Mouse (Mus musculus): ENCODE data around the gene Psg16.
A peak's percentile ranks its signal among the peaks of the same experiment; 100 is the strongest.
"Not testable (repeated sequence)": the region's sequence is repeated elsewhere in the genome, so short reads cannot be mapped to it uniquely, and the experiment has no call there.

The Psg16 gene

DNA sequence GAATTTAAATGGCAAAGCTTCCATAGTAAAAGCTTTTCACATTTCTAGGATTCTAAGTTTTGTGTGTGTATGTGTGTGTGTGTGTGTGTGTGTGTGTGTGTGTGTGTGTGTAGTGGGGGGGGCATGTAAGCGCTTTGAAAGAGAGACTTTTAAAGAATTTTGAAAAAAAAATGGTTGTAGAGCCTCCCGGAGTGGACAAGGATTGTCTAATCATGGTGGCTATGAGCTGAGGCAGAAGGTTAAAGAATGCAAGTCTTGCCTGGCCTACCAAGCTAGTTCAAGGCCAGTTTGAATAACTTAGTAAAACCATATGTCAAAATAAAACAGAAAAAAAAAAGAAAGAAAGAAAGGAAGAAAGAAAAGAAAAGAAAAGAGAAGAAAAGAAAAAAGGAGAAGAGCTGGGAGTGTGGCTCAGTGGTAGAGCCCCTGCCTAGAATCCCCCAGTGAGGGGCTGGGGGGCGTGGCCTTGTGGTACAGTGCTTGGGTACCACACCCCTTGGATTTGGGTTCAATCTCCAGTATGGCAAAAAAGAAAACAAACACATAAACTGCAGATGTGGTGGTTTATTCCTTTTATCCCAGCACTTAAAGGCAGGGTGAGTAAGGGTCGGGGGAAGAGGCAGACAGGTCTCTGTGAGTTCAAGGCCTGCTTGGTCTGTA lies 18.4 kb upstream of the Psg16 start:
- DNase-seq (ENCODE audit: low read depth), result no peak

DNA sequence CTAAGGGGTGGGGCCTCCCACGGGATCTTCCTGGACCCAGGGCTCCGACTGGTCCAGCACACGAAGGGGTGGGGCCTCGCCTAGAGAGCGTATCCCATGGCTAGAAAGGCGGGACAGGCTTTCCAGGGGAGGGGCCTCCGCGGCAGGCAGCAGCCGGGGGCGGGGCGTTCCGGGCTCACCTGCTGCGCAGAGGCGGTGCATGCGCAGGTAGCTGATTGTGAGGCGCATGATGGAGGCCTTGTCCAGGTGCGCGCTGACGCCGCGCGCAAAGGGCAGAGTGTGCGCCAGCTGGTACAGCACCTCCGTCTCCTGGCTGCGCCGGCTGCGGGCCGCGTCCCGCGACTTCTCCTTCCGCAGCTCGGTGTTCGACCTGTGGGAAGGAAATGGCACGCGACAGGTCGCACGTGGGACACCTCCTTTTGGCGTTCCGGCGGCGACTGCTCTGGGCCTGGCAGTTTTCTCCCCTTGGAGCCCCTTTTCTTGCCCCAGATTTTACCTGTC lies 17.7 kb upstream of the Psg16 start:
- peak; percentile 72 for DNase-seq (ENCODE audit: low read depth)

DNA sequence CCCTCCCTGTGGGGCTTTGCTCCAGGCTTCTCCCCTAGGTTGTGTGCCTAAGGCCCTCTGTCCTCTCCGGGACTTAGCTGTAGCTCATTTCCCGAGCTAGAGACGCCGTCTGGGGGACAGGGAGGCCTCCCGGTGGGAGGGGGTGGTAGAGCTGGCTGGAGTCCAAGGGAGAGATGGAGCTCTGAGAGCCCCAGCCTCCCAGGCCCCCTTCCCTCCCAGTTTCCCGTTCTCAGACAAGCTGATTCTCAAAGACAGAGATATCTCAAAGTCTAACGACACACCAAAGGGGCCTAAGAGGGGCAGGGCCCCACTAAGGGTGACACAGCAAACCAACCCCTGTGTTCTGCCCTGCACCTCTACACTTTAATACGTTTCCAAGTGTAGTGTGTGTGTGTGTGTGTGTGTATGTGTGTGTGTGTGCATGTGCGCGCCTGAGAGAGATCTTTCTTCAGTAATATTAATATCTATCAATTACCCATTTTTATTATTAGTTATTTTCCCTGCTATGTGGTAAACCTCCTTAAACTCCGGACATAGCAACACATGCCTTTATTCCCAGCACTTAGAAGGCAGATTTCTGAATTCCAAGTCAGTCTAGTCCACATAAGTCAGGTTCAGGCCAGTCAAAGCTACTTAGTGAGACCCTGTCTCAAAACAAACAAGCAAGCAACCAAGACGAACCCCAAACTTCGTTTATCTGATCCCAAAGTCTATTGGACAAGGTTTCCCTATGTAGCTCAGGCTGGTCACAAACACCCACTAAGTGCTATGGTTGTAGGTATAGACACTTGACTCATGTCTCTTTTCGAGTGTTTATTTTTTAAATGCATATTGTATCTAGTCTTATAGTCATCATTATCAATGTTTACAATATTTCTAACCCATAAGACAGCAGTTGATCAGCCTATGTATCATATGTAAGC lies 17.0 kb upstream of the Psg16 start:
- no peak for DNase-seq (ENCODE audit: low read depth)

DNA sequence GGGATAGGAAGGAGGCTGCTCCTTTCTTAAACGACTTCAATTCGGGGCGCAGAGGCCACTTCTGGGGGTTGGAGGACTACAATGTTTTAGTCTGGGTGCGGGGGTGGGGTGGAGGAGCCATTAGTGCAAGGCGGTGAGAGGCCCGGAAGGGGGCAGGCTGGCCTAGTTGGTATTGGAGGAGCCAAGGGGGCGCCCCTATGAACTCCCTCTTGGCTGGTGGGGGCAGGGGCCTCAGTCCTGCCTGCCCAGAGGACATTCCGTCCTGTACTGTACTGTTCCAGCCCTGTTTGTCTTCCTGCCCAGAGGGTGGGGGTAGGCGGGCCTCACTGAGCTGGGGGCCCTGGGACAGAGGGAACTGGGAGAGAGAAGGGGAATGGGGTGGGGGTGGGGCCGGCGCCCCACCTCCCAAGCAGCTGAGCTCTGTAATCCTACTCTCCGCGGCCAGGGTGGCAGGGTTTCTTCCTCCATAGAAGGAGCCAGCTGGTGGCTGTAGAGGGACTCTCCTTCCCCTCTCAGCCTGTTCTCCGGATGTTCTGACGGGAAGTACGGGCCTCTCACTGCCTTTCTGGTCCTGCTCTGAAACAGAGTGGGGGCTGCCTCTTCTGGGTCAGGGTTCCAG lies 15.7 kb upstream of the Psg16 start:
- DNase-seq (ENCODE audit: low read depth), result peak; percentile 50

DNA sequence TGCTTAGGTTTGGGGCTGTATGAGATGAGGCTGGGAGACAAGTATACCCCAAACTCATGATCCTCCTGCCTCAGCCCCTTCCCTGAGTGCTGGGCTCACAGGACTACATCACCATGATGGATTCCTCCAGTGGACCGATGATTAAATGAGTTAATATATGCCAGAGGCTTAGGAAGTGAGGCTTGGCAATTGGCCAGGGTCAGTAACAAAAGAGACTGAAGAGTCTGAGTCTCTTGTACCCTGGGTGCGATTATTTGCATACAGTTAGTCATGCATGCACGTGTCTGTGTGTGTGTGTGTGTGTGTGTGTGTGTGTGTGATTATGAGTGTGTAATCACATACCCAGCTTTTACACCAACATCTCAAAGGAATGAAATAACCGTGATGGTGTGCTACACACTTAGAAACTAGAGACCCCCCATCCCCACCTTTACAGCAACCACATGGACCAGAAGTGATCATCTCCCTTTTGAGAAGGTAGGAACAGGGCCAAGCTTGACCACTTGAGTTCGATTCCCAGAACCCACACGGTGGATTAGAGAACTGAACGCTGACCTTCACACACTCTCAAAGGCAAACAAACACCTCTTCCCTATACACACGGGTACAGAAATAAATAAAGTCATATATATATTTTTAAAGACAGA lies 14.9 kb upstream of the Psg16 start:
- DNase-seq (ENCODE audit: low read depth), result peak; percentile 35

DNA sequence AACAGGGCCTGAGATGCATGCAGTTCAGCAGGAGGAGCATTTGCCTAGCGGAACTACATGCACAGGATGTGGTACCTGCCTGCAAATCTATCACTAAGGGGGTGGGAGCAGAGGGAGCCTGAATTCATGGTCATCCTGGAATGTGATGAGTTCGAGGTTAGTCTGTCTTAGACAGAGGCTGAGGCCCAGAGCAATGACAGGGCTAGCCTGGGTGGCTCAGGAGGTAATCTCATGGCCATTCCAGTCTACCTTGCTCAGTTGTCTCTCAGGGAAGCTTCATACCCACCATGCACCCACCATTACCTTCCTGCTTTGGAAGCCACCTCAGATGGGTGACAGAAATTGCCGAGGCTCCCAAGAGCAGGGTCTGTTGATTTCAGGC lies 14.4 kb upstream of the Psg16 start:
- DNase-seq (ENCODE audit: low read depth), result peak; percentile 56

DNA sequence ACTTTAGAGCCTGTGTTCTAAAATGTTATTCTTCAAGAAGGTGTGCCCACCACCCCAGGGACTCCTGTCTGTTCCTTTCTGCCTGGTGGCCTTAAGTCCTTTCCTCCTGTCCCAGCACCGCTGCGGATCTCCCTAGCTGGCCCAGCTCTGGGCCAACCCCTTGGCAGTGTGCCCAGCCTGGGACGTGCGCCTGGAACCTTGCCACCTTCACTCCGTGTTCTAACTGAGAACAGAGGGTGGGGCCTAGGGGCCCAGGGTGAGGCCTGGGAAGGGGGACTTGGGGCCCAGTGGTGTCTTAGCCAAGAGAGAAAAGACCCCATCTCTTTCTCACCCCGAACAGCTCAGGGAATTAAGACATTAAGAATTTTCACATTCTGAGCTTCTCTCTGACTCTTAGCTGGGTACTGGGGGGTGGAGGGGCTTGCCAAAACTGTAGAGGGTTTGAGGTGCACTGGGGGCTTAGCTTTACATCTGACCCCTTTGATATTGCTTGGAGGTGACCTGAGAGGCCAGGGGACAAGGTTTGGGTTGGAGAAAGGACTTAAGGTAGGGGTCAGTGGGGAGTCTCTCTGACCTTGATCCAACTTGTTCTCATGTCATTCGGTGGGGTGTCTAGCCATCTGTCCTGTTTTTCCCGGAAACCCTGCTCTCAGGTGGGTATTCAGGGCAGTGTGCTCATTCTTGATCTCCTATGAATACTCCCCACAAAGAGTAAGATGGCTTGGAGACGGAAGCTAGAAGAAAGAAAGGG lies 13.6 kb upstream of the Psg16 start:
- DNase-seq (ENCODE audit: low read depth), result peak; percentile 56

DNA sequence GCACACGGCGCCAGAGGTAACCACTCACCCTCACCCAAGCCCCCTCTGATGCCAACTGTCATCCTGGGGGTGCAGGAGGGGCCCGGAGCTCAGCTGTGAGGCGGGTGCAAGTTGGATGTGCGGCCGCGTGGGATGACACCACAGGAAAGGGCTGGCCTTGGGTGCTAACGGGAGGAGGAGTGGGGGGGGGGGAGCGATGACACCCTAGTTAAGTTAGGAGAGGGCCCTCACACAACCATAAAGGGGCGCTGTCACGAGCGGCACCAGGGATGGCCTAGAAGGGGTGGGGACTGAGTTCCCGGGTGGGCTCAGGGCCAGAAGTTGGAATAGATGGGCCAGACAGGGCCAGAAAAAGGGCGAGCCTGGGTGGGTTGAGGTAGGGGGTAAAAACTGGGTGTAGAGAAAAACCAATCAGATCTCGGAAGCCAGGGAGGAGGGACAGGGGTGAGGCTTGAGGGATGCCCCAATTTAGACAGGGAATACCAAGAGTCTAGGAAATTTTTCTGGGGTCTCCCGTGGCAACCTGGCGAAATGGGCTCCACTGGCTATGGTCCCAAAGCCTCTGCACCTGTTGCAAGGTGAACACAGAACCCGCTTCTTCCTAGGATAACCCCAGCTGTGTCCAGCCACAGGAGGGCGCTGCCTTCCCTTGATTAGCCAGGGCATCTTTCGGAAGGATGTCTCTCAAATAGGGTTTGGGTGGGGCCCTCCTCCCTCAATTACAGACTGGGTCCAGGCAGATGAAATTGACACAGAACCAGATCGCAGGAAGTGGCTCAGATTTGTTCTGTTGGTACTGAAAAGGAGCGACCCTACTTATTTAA lies 12.8 kb upstream of the Psg16 start:
- no peak for DNase-seq (ENCODE audit: low read depth)

DNA sequence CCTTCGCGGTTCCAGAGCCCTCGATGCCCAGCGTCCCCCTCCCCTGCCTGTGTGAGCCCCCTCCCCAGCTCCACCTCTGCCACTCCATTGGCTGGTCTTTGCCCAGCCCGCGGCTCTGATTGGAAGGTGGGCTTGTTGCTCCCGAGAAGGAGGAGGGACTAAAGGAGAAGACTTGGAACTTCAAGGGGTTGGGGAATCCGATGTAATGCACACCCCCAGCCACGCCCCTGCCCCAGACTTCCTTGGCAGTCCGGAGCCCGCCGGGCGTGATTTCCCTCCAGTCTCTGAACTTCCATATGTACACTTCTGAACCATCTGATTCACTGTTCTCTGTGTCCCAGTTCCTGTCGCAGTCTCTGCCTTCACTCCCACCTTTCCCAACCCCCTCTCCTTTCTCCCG lies 11.5 kb upstream of the Psg16 start, which contains the start of gene Hif3a:
TSS of gene Hif3a (minus strand) at position 39 of the 400 bp plus-strand sequence.
- DNase-seq (ENCODE audit: low read depth), result no peak

DNA sequence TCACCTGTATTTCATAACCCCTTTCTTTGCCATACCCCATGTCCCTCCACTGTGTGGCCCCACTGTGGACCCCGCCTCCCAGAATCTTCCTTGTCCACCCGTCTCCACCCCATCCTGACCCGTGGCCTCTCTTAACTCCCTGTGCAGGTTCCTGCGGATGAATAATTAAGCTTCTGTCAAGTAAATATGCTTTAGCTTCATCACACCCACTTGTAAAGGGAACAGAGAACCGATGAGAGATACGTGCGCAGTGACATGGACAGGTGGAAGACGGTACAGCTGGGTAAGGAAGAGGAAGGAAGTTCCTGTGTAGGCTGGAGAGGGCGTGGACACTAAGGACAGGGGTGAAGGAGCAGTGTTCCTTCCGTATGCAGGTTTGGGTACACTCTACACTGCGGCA lies 11.0 kb upstream of the Psg16 start:
- DNase-seq (ENCODE audit: low read depth), result no peak

DNA sequence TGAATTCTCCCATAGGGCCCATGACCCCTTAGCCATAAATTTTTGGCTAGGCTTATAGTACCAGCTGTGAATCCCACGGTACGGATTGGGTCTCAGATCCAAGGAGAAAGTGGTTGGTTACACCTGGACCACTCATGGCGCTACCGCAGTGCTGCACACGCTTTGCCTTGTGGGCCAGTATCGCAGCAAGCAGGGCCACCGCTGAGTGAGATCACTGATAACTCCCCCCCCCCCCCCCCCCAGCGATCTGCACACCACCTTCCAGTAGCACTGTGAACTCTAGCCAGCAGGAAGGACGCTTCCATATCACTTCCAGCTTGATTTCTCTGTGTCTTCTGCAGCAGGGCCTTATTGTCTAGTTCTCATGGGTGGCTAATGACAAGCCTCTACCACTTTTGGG lies 8.2 kb upstream of the Psg16 start:
- DNase-seq (ENCODE audit: low read depth), result no peak

DNA sequence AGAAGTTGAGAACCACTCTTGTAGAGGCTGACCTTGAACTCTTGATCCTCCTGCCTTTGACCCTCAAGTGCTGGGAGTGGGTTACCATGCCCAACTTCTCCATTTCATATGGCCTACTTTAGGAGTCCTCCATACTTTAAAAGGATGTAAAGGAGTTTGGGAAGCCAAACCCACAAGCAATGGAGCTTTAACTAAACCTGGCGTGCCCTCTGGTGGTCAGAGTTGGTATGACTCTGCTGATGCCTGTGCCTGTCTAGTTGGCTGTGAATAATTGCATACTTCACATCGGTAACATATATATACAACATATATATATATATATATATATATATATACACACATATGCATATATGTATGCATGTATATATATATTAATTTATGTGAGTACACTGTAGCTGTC lies 7.4 kb upstream of the Psg16 start:
- DNase-seq (ENCODE audit: low read depth), result peak; percentile 83

DNA sequence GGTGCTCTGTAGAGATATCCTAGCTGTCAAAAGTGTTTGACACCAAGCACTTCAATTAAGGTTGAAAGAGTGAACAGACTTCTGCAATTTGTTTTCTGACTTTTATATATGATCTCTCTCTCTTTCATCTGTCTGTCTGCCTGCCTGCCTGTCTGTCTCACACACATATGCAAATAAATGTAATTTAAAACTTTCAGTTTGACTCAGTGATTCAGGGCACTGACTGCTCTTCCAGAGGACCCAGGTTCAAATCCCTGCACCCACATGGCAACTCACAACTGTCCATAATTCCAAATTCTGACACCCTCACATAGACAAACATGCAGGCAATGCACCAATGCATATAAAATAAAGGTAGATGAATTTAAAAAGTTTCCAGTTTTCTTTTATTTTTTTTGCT lies 6.8 kb upstream of the Psg16 start:
- DNase-seq (ENCODE audit: low read depth), result no peak

DNA sequence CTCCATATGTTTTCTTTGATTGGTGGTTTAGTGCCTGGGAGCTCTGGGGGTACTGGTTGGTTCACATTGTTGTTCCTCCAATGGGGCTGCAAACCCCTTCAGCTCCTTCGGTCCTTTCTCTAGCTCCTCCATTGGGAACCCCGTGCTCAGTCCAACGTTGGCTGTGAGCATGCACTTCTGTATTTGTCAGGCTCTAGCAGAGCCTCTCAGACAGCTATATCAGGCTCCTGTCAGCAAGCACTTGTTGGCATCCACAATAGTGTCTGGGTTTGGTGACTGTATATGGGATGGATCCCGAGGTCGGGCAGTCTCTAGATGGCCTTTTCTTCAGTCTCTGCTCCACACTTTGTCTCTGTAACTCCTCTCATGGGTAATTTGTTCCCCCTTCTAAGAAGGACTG lies 6.2 kb upstream of the Psg16 start:
- not testable (repeated sequence) for DNase-seq (ENCODE audit: low read depth)

DNA sequence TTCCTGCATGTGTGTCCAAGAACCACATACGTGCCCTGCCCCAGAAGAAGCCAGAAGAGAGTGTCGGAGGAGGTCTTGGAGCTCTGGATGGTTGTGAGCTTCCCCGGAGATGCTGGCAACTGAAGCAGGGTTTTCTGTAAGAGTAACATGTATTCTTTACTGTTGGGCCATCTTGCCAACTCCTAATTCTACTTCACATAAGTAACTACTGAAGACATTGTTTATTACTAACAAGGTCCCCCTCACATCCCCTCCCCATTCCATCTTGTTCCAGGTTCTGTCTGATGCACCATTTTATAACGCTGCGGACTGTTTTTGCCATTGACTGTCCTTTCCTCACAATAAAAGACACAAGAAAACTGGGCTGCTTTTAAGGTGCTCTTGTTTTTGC lies 332 bp upstream of the Psg16 start:
- DNase-seq (ENCODE audit: low read depth), result no peak

DNA sequence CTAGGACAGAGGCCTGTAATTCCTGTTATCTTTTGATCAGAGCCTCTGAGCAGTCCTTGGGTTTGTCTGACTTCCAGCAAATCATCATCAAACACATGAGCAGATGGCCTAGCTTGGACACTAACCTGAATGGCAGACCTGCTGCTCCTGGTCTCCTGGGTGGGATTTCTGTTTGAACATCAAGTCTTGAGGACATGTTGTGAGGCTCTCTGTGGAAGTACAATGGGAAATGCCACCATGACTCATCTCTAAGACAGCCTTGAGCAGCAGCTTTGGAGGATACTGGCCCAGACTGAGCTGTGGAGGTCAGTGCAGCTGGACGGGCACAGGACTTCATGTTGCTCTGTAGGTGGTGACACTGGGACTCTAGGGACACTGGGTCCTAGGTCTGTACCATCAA lies 2.7 kb downstream of the Psg16 start:
- DNase-seq (ENCODE audit: low read depth), result no peak

DNA sequence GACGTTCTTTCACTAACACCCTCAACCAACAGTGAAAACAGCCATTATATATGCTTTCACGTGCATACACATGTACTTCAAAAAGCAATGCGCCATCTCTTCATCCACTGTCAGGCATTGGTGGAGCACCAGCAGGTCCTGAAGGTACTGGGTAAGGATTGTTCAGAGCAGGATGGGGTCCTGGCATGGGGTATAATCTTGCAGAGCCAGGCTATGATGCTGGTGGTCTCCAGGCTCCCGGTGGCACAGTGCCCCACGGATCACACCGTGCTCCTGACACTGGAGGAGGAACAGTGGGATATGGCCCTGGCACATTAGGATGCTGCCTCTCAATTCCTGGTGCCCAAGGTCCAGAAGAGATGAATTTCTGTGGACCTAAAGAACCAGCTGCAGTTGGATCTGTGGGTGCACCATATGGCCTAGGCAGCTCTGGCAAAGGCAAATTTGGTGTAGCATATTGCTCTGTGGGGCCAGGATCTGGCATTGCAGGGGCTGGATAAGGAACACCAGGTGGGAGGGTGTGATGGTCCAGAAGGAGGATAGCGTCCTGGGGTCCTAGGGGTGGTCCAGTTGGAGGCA lies 4.3 kb downstream of the Psg16 start:
- DNase-seq (ENCODE audit: low read depth), result no peak

DNA sequence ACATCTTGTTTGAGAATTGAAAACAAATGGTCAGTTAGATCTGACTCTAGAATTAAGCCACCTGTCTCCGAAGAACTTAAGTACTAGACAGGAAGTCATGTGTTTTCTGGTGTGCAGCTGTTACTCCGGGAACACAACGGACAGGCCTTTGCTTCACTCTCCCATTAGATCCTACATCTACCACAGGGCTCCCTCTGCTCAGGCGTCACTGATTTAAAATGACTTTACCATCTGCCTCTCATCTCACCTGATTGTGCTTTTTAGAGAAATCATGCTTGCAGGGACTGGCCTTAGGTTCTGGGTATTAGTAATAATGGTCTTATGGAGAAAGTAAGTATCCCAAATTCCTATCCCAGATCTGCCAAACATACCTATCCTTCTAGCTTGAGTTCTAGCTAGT lies 8.9 kb downstream of the Psg16 start:
- no peak for DNase-seq (ENCODE audit: low read depth)

DNA sequence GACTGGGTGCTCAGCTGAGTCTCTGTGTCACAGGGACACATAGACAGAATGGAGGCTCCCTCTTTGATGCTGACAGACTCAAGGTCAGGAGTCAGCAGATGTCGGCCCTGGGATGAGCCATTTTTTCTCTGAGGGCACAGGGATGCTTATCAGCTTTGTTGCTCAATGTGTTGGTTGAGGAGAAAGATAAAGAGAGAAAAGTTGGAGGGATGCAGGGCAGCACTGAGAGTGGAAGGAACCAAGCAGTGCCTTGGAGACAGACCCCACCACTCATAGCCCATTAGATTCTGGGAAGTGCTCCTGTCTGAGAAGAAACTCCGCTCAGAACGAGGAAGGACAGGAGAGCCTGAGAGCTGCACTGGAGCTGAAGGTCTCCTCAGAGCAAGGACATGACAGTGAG lies 13.9 kb downstream of the Psg16 start:
- no peak for DNase-seq (ENCODE audit: low read depth)

DNA sequence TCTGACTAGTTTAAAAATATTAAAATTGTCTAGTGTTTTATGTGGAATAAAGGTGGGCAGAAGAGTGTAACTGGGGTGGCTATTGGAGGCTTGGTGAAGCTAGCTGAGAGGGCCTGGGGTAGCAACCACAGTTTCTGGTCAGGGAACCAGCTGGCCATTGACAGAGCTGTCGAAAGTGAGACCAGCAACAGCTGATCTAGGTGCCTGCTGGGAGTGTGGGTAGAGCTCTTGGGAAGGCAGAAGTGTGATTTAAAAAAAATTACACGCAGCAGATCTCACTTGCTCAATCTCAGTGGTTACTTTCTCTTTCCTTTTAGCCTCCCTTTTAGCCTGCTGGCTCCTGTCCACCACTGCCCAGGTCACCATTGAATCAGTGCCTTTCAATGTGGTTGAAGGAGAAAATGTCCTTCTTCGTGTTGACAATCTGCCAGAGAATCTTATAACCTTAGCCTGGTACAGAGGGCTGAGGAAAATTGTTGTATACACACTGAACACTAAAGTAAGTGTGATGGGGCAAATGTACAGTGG lies 16.3 kb downstream of the Psg16 start:
- DNase-seq (ENCODE audit: low read depth), result no peak

Measured in naive thymus-derived CD4-positive, alpha-beta T cell, adult 2 months (primary cell).